Mouse (Mus musculus): ENCODE measurements around the gene Zfp740. TPM values are rescaled to one million over a fixed set of nuclear protein-coding genes. Genes with fewer than 3 reads are reported as not detected.

Zfp740 gene
- polyA plus RNA-seq, 1 experiment: 30.2 TPM

- no peaks in the 10 kb centered on the region for H3K36me3 ChIP-seq (ENCODE audit: control insufficient read depth, insufficient read depth, low read length)
- H3K4me3 ChIP-seq (ENCODE audit: extremely low read depth, insufficient read depth, insufficient read length): no peak overlapping the region
- 60% methylated on average over 7 of the region's 7 CpGs for WGBS
- H3K4me1 ChIP-seq (ENCODE audit: control insufficient read depth, insufficient read depth, insufficient read length): peaks cover 4% of the 10 kb centered on the region; the same call in 1 of the 2 replicates
- no peak for TF ChIP-seq CTCF (IDR thresholded peaks at IDR 0.05; ENCODE audit: extremely low read depth, insufficient read depth, insufficient read length, insufficient replicate concordance)
- TF ChIP-seq POLR2A (IDR thresholded peaks at IDR 0.05; ENCODE audit: low read depth, low read length): no peak
- H3K27me3 ChIP-seq (ENCODE audit: control insufficient read depth, insufficient read depth, low read length): no peaks in the 10 kb centered on the region
- H3K27ac ChIP-seq (ENCODE audit: insufficient read depth, low read length): no peak overlapping the region
- DNase-seq (ENCODE audit: low read depth in 1 of 2, low spot score in 2 of 2): no peak
These were observed 59.5 kb downstream of the Zfp740 start for GRCm38 (mm10) chr15:102262582-102262981.

GRCm38 (mm10) chr15:102263037-102263436, 60.0 kb downstream of the Zfp740 start:
- H3K36me3 ChIP-seq (ENCODE audit: control insufficient read depth, insufficient read depth, low read length): no peaks in the 10 kb centered on the region
- 60% methylated on average over 2 of the region's 2 CpGs for WGBS

More at GRCm38 (mm10) chr15:102263037-102263436, 60.0 kb downstream of the Zfp740 start:
- Histone ChIP-seq H3K4me1 (ENCODE audit: control insufficient read depth, insufficient read depth, insufficient read length) (peaks cover 4% of the 10 kb centered on the region; the same call in 1 of the 2 replicates), H3K27me3 (ENCODE audit: control insufficient read depth, insufficient read depth, low read length) (no peaks in the 10 kb centered on the region), H3K27ac (ENCODE audit: insufficient read depth, low read length) (no peak overlapping the region), H3K4me3 (ENCODE audit: extremely low read depth, insufficient read depth, insufficient read length) (no peak overlapping the region)
- DNase-seq (ENCODE audit: low read depth in 1 of 2, low spot score in 2 of 2): peak in 1 of 2 experiments; percentile 22
- TF ChIP-seq POLR2A (IDR thresholded peaks at IDR 0.05; ENCODE audit: low read depth, low read length): no peak
- no peak for TF ChIP-seq CTCF (IDR thresholded peaks at IDR 0.05; ENCODE audit: extremely low read depth, insufficient read depth, insufficient read length, insufficient replicate concordance)

Other genes starting within 250 kb of the Zfp740 start
- not detected in 2 replicates for gene Krt78, start 249.0 kb upstream of the Zfp740 start, polyA plus RNA-seq (2012; rRNA removed)
- gene Krt8, start 198.8 kb upstream of the Zfp740 start, polyA plus RNA-seq (2012; rRNA removed): 2.2 and 3.0 TPM in 2 replicates
- gene Krt18, start 175.1 kb upstream of the Zfp740 start, polyA plus RNA-seq (2012; rRNA removed): 2.1 and 2.2 TPM in 2 replicates
- gene Eif4b, start 129.5 kb upstream of the Zfp740 start, polyA plus RNA-seq (2012; rRNA removed): 59.7 and 65.8 TPM in 2 replicates
- gene Tns2, start 102.8 kb upstream of the Zfp740 start, polyA plus RNA-seq (2012; rRNA removed): 44.5 and 46.3 TPM in 2 replicates
- 26.0 and 28.8 TPM in 2 replicates for gene Spryd3, start 67.0 kb upstream of the Zfp740 start, polyA plus RNA-seq (2012; rRNA removed)
- gene Igfbp6, start 58.9 kb upstream of the Zfp740 start, polyA plus RNA-seq (2012; rRNA removed): 10.9 and 21.0 TPM in 2 replicates
- 3.2 and 5.4 TPM in 2 replicates for gene Soat2, start 52.7 kb upstream of the Zfp740 start, polyA plus RNA-seq (2012; rRNA removed)
- gene Csad, start 1.5 kb downstream of the Zfp740 start, polyA plus RNA-seq (2012; rRNA removed): 33.2 and 40.9 TPM in 2 replicates
- 127 and 143 TPM in 2 replicates for gene Itgb7, start 28.7 kb downstream of the Zfp740 start, polyA plus RNA-seq (2012; rRNA removed)
- 21.1 and 27.5 TPM in 2 replicates for gene Rarg, start 54.3 kb downstream of the Zfp740 start, polyA plus RNA-seq (2012; rRNA removed)
- gene Gm9918, start 67.3 kb downstream of the Zfp740 start, polyA plus RNA-seq (2012; rRNA removed): 0.05 TPM in 1 of 2 replicates, not detected in the other
- 57.8 and 79.8 TPM in 2 replicates for gene Mfsd5, start 76.2 kb downstream of the Zfp740 start, polyA plus RNA-seq (2012; rRNA removed)
- 8.9 and 15.1 TPM in 2 replicates for gene Espl1, start 93.0 kb downstream of the Zfp740 start, polyA plus RNA-seq (2012; rRNA removed)
- 51.9 and 63.6 TPM in 2 replicates for gene Pfdn5, start 122.9 kb downstream of the Zfp740 start, polyA plus RNA-seq (2012; rRNA removed)
- 41.9 and 48.4 TPM in 2 replicates for gene Myg1, start 128.5 kb downstream of the Zfp740 start, polyA plus RNA-seq (2012; rRNA removed)
- gene Aaas, start 147.5 kb downstream of the Zfp740 start, polyA plus RNA-seq (2012; rRNA removed): 51.9 and 55.8 TPM in 2 replicates
- gene Sp7, start 163.9 kb downstream of the Zfp740 start, polyA plus RNA-seq (2012; rRNA removed): not detected in 2 replicates
- gene Sp1, start 202.9 kb downstream of the Zfp740 start, polyA plus RNA-seq (2012; rRNA removed): 19.6 and 22.7 TPM in 2 replicates
- 0.56 and 0.66 TPM in 2 replicates for gene Amhr2, start 242.1 kb downstream of the Zfp740 start, polyA plus RNA-seq (2012; rRNA removed)

Data from spleen, adult 2 months (tissue).